Mouse (Mus musculus): ENCODE measurements around the gene Sf3a1. TPM values are rescaled to one million over a fixed set of nuclear protein-coding genes. Genes with fewer than 3 reads are reported as not detected.
"Not testable (repeated sequence)": the region's sequence is repeated elsewhere in the genome, so short reads cannot be mapped to it uniquely, and the experiment has no call there.

Gene Sf3a1
- polyA plus RNA-seq, 1 experiment from 2014 or later: 101 TPM

DNA sequence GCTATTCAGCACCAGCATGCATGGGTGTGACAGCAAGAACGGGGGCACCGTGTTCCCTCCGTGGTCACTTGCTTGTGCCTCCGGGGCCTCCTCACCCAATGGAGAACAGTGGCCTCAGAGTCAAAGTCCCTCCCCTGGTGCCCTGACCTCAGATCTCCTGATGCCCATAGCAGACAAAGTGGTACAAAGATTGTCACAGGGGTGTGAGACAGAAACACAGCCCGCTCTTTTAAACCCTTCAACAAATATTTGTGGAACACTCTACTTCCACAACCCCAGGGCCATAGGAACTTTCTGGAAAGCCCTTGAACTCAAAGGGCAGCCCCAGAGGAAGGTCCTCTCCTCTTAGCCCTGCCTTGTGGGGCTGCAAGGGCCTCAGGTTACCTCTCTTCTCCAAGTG lies 37.9 kb upstream of the Sf3a1 start:
- peaks cover 14% of the 10 kb centered on the region for H3K4me1 ChIP-seq
- H3K4me3 ChIP-seq: no peak overlapping the region
- no peaks in the 10 kb centered on the region for H3K9me3 ChIP-seq (replicated peaks)
- peaks cover 37% of the 10 kb centered on the region for H3K27me3 ChIP-seq (ENCODE audit: low read depth, poor library complexity, severe bottlenecking)
- no peak overlapping the region for H3K27ac ChIP-seq
- H3K36me3 ChIP-seq: no peaks in the 10 kb centered on the region
- 84% methylated on average over 5 of the region's 5 CpGs for WGBS
- no peak for DNase-seq (ENCODE audit: low spot score)

DNA sequence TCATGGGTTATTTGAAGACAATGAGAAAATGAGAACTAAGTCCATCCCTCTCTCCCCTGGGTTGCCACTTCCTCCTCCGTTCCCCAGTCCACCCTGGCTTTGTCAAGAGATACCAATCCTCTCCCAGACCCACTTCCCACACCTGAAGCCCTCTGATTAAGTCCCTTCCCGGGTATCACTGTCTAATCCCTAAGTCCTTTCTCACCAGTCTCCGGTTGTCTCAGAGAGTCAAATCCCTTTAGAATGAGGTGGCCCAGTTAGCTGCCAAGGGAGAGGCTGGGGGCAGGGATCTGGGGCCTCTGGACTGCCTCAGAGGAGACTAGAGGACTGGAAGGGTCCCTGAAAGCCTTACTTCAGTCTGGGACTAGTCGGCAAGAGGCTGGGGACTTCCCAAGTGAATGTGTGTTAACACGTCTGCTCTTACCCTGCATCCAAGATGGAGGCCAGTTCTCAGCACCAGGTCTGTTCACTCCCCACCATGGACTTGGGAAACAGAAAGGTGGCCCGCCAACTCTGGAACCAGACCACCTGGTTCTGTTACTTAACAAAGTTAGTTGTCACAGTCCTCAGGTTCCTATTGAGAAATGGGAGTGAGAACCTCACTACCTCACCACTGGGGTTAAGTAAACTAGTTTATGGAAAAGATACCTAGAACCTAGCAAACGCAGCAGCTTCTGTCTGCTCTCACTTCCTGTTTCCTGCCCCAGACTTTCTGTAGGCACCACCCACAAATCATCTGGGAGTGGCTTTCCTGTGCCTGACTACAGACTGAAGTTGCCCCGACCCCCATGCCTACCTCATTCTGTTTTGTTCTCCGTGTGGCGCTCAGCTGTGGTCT lies 37.2 kb upstream of the Sf3a1 start, which contains the start of gene Sec14l2:
Sec14l2 (minus strand) TSS at position 674 of the 838 bp plus-strand sequence.
- Histone ChIP-seq H3K4me3 (no peak within 1 kb of the TSS), H3K4me1 (peaks cover 10% of the 10 kb centered on the region), H3K9me3 (replicated peaks) (no peaks in the 10 kb centered on the region), H3K27me3 (ENCODE audit: low read depth, poor library complexity, severe bottlenecking) (peaks cover 29% of the 10 kb centered on the region), H3K36me3 (no peaks in the 10 kb centered on the region), H3K27ac (no peak within 1 kb of the TSS)
- 78% methylated on average over 10 of the region's 10 CpGs for WGBS
- DNase-seq (ENCODE audit: low spot score): no peak

DNA sequence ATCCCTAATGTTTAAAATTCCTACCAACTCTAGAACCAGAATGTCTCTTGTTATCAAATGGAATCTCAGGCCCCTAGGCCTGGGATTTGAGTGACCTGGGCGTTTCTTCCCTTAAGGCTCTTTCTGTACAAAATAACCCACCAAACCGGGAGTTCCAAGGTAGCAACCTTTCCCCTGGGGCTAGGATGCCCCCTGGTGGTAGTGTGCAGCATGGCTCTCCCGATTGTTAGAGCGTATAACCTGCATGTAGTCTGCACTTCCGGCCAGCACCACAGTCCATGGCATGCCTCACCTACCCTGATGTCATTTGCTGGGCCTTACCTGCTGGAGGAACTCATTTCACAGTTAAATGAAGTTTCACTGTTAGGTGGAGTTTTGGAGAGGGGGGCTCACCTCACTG lies 36.2 kb upstream of the Sf3a1 start:
- WGBS: 56% methylated on average over 5 of the region's 5 CpGs
- DNase-seq (ENCODE audit: low spot score): peak; percentile 45
- Histone ChIP-seq H3K27me3 (ENCODE audit: low read depth, poor library complexity, severe bottlenecking) (peaks cover 20% of the 10 kb centered on the region), H3K9me3 (replicated peaks) (no peaks in the 10 kb centered on the region), H3K4me3 (no peak overlapping the region), H3K27ac (no peak overlapping the region), H3K36me3 (no peaks in the 10 kb centered on the region), H3K4me1 (0 out of 2 replicates have a peak, but pooled peaks cover 1% of the 10 kb centered on the region)

DNA sequence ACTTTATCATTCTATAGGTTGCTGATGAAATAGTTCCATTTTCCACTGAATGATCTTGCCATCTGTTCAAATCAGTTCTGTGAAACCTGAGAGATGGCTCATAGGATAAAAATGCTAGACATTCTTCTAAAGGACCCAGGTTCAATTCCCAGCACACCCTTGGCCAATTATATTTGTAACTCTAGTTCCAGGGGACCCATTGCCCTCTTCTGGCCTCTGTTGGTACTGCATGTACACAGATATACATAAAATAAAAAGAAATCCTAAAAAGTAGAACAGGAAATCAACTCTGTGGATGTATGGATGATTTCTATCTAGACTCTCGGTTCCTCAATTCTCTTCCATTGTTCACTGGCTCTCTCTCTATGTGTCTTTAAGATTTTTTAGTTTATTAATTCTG lies 33.1 kb upstream of the Sf3a1 start:
- H3K9me3 ChIP-seq (replicated peaks): no peaks in the 10 kb centered on the region
- 82% methylated on average over 1 of the region's 1 CpGs for WGBS
- H3K4me1 ChIP-seq: no peaks in the 10 kb centered on the region
- no peak overlapping the region for H3K27ac ChIP-seq
- DNase-seq (ENCODE audit: low spot score): no peak
- H3K36me3 ChIP-seq: no peaks in the 10 kb centered on the region
- no peaks in the 10 kb centered on the region for H3K27me3 ChIP-seq (ENCODE audit: low read depth, poor library complexity, severe bottlenecking)
- no peak overlapping the region for H3K4me3 ChIP-seq

DNA sequence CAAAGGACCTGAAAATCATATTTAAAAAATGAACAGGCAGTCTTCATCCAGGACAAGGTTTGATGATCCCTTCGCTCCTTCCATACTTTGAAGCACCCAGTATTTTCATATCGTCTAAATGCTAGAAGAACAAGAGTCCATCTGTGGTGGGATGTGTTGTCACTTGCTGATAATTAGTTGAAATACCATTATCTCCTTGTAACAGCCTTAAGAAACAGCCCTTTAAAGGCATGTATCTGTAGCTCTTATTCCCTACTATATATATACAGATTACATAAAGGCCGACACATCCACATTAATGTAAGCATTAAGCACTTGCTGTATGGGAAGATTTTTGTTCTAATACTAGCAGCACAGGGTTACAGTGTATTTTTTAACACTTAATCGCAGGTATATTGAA lies 31.7 kb upstream of the Sf3a1 start:
- not testable (repeated sequence) for H3K4me1 ChIP-seq
- WGBS: 94% methylated on average over 4 of the region's 4 CpGs

DNA sequence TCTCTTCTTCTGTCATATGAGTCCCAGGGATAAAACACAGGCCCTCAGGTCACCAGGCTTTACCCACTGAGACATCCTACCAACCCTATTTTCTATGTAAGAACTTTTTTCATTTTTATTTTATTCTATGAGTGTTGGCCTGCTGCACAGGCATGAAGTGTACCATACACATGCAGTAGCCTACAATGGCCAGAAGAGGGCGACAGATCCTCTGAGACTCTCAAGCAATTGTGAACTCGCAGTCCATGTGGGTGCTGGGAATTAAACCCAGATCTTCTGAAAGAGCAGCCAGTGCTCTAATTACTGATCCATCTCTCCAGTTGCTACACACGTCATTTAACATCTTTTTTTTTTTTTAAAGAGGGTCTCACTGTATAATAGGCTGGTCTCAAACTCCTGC lies 26.7 kb upstream of the Sf3a1 start:
- no peak for DNase-seq (ENCODE audit: low spot score)
- H3K36me3 ChIP-seq: peaks cover 20% of the 10 kb centered on the region
- H3K4me1 ChIP-seq: peaks cover 18% of the 10 kb centered on the region
- 46% methylated on average over 3 of the region's 3 CpGs for WGBS
- no peak overlapping the region for H3K4me3 ChIP-seq
- H3K27me3 ChIP-seq (ENCODE audit: low read depth, poor library complexity, severe bottlenecking): no peaks in the 10 kb centered on the region
- H3K9me3 ChIP-seq (replicated peaks): no peaks in the 10 kb centered on the region
- H3K27ac ChIP-seq: no peak overlapping the region

More for the DNA sequence above, 31.7 kb upstream of the Sf3a1 start:
- not testable (repeated sequence) for H3K27me3 ChIP-seq (ENCODE audit: low read depth, poor library complexity, severe bottlenecking); H3K27ac ChIP-seq; DNase-seq (ENCODE audit: low spot score); H3K4me3 ChIP-seq; H3K36me3 ChIP-seq; H3K9me3 ChIP-seq (replicated peaks)

DNA sequence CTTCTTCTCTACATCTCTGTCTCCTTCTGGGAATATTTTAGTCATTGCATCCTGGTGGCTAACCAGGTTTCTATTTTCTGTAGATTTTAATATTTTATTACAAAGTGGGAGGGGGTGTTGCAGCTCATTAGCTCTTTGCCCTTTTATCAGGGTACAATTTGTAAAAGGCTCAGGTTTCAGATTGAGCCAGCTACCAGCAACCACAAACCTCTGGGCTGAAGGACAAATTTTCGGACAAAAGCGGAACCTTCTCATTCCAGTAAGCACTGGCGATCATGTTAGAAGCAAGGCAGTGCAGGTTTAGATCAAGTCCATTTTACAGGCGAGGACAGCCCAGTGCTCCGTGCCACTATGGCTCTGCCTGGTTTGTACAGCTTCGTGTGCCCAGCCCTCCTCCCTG lies 25.8 kb upstream of the Sf3a1 start:
- H3K36me3 ChIP-seq: peaks cover 30% of the 10 kb centered on the region
- WGBS: 63% methylated on average over 6 of the region's 6 CpGs
- DNase-seq (ENCODE audit: low spot score): no peak
- H3K27ac ChIP-seq: peak overlapping the region; percentile 93; the same call in 1 of the 2 replicates
- H3K27me3 ChIP-seq (ENCODE audit: low read depth, poor library complexity, severe bottlenecking): no peaks in the 10 kb centered on the region
- H3K4me1 ChIP-seq: peaks cover 18% of the 10 kb centered on the region
- H3K4me3 ChIP-seq: peak overlapping the region; percentile 77
- no peaks in the 10 kb centered on the region for H3K9me3 ChIP-seq (replicated peaks)

DNA sequence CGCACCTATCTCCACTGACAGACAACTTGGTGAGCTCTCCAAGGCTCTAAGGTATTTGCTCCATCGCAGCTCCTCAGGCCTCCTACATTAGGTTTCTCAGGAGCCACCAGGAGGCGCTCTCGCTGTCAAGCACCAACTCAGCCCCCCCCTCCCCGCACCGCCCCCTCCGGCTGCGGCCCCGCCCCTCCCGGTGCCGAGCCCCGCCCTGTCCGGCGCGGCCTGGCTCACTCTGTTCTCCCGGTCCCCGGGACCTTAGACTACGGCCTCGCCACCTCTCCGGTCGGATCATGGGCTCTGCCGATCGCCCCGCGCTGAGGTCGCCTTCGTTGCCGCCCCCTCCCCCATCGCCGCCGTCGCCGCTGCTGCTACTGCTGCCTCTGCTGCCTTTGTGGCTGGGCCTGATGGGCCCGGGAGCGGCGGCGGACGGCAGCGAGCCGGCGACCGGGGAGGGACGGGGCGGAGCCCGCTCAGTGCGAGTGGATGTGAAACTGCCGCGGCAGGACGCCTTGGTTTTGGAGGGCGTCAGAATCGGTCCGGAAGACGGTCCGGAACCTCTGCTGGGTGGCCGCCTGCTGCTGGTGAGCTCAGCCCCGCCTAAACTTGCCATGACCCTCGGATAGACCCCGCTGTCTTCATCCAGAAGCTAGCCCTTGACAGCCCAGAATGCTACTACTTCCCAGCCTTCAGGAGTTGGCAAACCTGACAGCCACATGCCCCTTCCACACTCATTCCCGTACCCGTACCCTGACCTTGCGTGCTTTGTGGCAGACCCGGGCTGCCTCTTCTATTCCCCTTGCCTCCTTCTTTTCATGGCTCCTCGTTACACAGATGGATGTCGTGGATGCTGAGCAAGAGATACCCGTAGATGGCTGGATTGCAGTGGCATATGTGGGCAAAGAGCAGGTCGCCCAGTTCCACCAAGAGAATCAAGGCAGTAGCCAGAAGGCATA lies 24.9 kb upstream of the Sf3a1 start, which contains the start of gene Rnf215:
Rnf215 (plus strand) TSS at position 217 of the 950 bp plus-strand sequence.
- H3K36me3 ChIP-seq: peaks cover 38% of the 10 kb centered on the region
- WGBS: 4% methylated on average over 66 of the region's 66 CpGs
- peak within 1 kb of the TSS; percentile 77 for H3K4me3 ChIP-seq
- H3K4me1 ChIP-seq: peaks cover 18% of the 10 kb centered on the region
- H3K27me3 ChIP-seq (ENCODE audit: low read depth, poor library complexity, severe bottlenecking): no peaks in the 10 kb centered on the region
- peak within 1 kb of the TSS; percentile 93 for H3K27ac ChIP-seq
- peak; percentile 96 for DNase-seq (ENCODE audit: low spot score)
- no peaks in the 10 kb centered on the region for H3K9me3 ChIP-seq (replicated peaks)

DNA sequence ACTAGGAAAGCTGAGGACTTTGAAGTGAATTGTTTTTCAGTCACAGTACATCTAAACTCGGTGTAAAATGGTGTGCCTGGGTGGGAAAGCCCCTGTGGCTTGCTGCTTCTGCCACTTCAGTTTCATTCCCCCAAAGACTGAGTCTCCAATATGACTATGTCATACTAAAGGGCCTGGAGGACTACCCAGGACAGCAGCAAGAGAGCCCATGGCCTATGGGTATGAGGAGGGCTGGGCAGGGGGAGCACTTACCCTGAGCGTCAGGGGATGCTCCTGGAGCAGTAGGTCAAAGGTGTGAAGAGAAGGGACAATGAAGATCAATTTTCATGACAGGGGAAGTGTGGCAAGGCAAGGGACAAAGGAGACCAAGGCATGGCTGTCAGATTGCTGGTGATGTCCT lies 21.2 kb upstream of the Sf3a1 start:
- no peak overlapping the region for H3K4me3 ChIP-seq
- no peaks in the 10 kb centered on the region for H3K9me3 ChIP-seq (replicated peaks)
- no peaks in the 10 kb centered on the region for H3K27me3 ChIP-seq (ENCODE audit: low read depth, poor library complexity, severe bottlenecking)
- DNase-seq (ENCODE audit: low spot score): no peak
- H3K36me3 ChIP-seq: peaks cover 75% of the 10 kb centered on the region
- H3K4me1 ChIP-seq: peaks cover 18% of the 10 kb centered on the region
- H3K27ac ChIP-seq: no peak overlapping the region
- 61% methylated on average over 2 of the region's 2 CpGs for WGBS

DNA sequence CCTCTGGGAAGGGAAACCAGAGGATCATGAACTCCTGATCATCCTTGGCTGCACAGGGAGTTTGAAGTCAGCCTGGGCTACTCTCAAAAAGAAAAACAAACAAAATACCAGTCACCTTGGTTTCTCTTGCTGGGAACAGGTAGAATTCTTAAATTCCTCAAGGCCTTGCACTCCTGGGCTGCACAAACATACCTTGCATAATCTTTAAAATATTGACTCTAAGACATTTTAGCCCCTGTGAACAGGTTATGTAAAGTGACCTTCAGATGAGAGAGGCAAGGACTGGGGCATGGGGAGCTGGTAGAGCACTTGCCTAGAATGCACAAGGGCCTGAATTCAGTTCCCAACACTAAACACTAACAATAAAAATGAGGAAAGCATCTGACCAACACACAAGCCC lies 18.6 kb upstream of the Sf3a1 start:
- H3K4me1 ChIP-seq: peaks cover 6% of the 10 kb centered on the region
- H3K27ac ChIP-seq: no peak overlapping the region
- peaks cover 88% of the 10 kb centered on the region for H3K36me3 ChIP-seq
- no peaks in the 10 kb centered on the region for H3K9me3 ChIP-seq (replicated peaks)
- H3K27me3 ChIP-seq (ENCODE audit: low read depth, poor library complexity, severe bottlenecking): no peaks in the 10 kb centered on the region
- no peak overlapping the region for H3K4me3 ChIP-seq
- DNase-seq (ENCODE audit: low spot score): no peak

DNA sequence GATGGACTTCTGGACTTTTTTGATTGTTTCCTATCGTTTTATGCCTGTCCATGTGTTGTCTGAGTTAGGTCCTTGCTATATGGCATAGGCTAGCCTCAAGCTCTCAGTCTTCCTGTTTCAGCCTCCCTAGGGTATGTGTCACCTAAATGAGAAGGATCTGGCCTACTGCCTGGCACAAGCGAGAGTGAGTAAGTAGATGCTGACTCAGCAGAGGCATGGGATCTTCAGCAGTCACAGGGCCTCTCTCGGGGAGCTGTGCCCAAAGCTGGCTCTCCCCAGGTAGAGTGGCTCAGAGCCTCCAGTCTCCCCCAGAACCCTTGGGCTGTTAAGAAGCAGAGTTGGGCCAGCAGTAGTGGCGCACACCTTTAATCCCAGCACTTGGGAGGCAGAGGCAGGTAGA lies 17.8 kb upstream of the Sf3a1 start:
- DNase-seq (ENCODE audit: low spot score): no peak
- WGBS: 91% methylated on average over 4 of the region's 4 CpGs
- Histone ChIP-seq H3K36me3 (peaks cover 79% of the 10 kb centered on the region), H3K9me3 (replicated peaks) (no peaks in the 10 kb centered on the region), H3K27ac (no peak overlapping the region), H3K4me3 (no peak overlapping the region), H3K4me1 (0 out of 2 replicates have a peak, but pooled peaks cover 2% of the 10 kb centered on the region), H3K27me3 (ENCODE audit: low read depth, poor library complexity, severe bottlenecking) (no peaks in the 10 kb centered on the region)

DNA sequence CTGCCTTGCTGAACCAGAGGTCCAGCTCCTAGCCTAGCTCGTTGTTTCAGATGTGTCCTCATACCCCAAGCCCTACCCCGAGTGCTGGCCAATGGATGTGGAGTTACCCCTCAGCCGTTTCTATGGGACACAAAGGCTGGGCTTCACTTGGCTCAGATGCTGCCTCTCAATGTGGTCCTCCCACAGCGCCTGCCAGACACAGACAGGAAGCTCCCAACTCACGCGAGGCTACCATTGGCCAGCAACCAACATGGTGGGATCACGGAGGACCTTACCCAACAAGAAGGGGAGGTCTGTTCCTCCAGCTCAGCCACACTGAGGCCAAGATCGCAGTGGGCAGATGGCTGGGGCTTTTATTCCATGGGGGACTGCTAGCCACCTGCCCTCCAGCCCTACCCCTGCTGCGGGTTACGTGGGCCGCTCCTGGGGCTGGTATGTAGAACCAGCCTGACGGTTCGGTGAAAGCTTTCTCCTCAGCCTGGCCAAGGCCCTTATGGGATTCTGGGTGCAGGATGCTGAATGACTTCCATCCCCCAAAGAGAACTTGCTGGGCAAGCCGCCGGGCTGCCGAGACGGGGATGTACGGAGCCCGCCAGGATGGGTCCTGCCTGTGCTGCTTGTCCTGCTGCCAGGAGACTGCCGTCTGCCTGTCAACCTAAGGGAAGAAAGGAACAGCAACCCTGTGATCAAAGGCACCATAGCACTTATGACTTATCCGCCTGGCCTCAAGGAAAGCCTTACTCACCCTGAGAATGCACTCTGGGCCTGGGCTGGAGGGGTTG lies 16.7 kb upstream of the Sf3a1 start:
- Histone ChIP-seq H3K9me3 (replicated peaks) (no peaks in the 10 kb centered on the region), H3K36me3 (peaks cover 74% of the 10 kb centered on the region), H3K4me3 (no peak overlapping the region), H3K27me3 (ENCODE audit: low read depth, poor library complexity, severe bottlenecking) (no peaks in the 10 kb centered on the region), H3K27ac (no peak overlapping the region), H3K4me1 (0 out of 2 replicates have a peak, but pooled peaks cover 2% of the 10 kb centered on the region)
- WGBS: 86% methylated on average over 21 of the region's 21 CpGs
- no peak for DNase-seq (ENCODE audit: low spot score)

All from limb, embryonic 10.5 days (tissue).